Mouse (Mus musculus): ENCODE measurements around the gene Unc13a. TPM values are rescaled to one million over a fixed set of nuclear protein-coding genes. Genes with fewer than 3 reads are reported as not detected.

The Unc13a gene
- polyA plus RNA-seq (2012; rRNA removed), result 0.29 and 0.43 TPM in 2 replicates

GRCm38 (mm10) chr8:71671549-71671965, at the start of gene Unc13a:
Gene Unc13a, minus strand, starts transcription at chr8:71671757.

GRCm38 (mm10) chr8:71701414-71702086, 30.0 kb upstream of the Unc13a start, which contains the start of gene B3gnt3:
Gene B3gnt3, minus strand, starts transcription at chr8:71701789.

DNA sequence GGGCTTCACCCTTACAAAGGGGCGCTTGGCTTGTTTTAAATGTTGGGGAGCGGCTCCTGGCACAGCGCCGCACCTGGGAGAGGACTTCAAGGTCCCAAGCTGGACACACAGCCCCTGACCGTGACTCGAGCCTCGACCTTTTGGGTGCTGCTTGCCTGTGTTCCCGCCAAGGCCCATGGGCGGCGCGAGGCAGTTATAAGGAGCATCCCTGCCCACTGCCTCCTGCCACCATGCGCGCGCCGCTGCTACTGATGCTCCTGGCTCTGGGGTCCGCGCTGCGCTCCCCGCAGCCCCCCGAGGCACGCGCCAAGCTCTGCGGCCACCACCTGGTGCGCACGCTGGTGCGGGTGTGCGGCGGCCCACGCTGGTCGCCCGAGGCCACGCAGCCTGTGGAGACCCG, 17.5 kb upstream of the Unc13a start, which contains the start of gene Insl3:
Insl3 (plus strand) TSS at position 187 of the 400 bp plus-strand sequence.

DNA sequence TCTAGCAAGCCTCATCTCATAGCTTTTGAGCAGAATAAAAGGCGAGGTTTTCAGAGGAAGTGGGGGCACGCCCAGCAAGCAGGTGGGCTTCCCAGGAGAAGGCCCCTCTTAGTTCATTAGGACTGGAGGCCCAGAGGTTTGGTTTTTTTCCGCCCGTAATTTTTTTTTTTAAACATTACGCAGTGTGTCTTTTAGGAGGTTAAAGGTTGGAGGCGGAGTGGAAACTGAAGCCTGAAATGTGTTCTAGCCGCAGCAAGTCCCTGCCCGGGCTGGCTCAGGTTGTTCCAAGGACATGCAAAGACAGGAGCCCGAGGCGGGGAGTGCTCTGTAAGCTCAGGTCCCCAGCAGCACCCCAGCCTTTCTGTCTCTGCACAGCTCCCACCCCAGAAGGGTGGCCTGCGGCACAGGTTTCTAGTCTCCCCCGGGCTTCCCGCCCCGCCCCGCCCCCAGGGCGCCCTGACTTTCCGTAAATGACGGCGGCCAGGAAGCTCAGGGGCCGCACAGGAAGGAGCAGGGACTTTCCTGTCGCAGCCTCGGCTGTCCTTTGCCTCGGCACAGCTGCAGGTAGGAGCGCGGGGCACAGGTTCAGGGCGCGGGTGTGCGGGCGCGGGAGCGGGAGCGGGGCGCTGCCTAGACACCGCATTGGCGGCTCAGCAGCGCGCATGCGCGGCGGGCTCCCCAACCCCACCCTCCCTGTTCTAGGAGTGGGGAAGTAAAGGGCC, 4.6 kb upstream of the Unc13a start, which contains the start of gene Jak3:
Jak3 (plus strand) TSS at position 277 of the 722 bp plus-strand sequence.

DNA sequence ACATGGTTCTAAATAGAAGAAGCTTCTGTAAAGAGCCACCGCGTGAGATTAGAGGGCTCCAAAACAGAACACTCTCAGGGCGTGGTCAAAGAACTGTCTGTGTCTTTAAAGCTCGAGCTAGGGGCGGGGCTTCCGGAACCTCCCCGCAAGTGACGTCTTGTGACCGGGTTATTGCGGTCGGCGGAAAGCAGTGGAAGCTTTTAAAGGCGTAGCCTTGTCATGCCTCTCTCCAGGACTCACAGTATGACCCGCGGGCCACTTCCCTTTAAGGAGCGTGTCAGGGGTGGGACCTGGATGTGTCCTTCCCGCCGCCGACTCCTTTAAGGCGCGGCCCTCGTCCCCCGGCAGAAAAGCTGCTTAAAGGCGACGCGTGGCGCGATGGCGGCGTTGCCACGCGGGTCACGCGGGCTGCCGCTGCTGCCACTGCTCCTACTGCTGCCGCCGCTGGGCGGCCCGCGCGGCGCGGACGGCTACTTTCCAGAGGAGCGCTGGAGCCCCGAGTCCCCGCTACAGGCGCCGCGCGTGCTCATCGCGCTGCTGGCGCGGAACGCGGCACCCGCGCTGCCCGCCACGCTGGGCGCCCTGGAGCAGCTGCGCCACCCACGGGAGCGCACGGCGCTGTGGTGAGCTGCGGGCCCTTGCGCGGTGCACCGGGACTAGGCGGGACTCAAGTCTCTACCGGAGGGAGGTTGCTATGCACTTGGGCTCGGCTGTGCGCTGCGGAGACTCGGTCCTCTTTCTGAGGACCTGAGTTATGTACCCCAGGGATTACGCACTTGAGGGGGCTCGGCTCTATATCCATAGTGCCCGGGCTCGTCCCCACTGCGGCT, 60.5 kb downstream of the Unc13a start, which contains the start of gene Colgalt1:
Colgalt1 (plus strand) TSS at position 177 of the 830 bp plus-strand sequence.

DNA sequence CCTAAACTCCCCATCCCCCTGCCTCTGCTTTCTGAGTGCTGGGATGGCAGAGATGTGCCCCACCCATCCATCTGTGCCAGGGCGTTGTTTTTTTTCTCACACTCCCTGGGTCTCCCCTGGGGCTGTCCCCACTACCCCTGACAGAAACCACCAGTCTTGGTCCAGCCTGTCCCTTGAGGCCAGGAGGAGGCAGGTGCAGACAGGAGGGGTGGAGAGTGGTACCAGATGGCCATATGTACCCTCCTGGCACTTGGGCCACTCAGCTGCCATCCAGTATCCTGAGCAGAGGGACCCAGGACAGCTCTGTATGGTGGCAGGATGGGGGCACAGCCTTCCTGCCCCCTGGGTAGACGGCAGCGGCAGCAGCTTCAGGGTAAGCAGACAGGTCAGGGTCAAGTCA, 74.1 kb downstream of the Unc13a start, which contains the start of gene Fam129c:
Fam129c (plus strand) TSS at position 198 of the 400 bp plus-strand sequence.

DNA sequence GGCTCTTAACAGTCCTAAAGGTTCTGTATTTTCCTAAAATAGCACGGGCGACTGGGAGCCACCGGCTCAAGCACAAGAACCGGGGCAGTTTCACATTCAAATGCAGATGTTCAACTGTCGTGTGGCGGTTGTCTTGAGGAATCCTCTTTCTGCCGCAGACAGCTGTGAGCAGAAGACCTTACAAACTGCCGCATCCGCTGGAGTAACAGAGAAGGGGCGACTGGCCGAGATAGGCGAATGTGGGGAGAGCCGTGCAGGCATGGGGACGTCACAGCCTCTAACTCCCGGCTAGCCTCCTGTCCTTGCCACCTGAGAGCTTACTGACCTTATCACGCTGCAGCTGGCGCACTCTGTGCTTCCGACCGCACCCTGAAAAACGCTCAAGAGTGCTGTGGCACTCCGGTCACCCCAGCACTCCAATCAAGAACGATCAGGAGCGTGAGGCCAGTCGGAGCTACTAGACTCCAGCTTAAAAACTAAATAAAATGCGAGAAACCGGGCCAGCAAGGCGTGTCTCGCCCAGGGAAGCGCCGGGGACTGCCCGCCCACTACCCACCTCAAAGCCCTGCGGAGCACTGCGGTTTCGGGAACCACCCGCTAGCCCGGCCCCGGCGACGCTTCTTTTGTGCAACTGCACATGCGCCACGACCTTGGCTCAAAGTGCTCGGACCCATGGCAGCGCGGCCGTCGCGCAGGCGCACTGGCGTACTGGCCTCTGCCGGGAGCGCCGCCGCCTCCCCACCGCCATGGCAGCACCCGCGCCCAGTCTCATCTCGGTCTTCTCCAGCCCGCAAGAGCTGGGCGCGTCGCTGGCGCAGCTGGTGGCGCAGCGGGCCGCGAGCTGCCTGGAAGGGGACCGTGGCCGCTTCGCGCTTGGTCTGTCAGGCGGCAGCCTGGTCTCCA, 79.8 kb downstream of the Unc13a start, which contains the start of gene Pgls:
Pgls (plus strand) TSS at position 706 of the 903 bp plus-strand sequence.

Other genes starting within 250 kb of the Unc13a start
- 5.5 and 5.9 TPM in 2 replicates for gene Abhd8, start 208.1 kb downstream of the Unc13a start, polyA plus RNA-seq (2012; rRNA removed)
- gene Mrpl34, start 206.8 kb downstream of the Unc13a start, polyA plus RNA-seq (2012; rRNA removed), result 40.1 and 49.6 TPM in 2 replicates
- 20.9 and 21.3 TPM in 2 replicates for gene Dda1, start 202.6 kb downstream of the Unc13a start, polyA plus RNA-seq (2012; rRNA removed)
- 1.9 and 2.2 TPM in 2 replicates for gene Ano8, start 185.8 kb downstream of the Unc13a start, polyA plus RNA-seq (2012; rRNA removed)
- 7.7 and 9.4 TPM in 2 replicates for gene Gtpbp3, start 183.7 kb downstream of the Unc13a start, polyA plus RNA-seq (2012; rRNA removed)
- 22.0 and 24.1 TPM in 2 replicates for gene Plvap, start 160.0 kb downstream of the Unc13a start, polyA plus RNA-seq (2012; rRNA removed)
- 0.16 and 0.24 TPM in 2 replicates for gene Ccdc194, start 146.0 kb downstream of the Unc13a start, polyA plus RNA-seq (2012; rRNA removed)
- gene Bst2, start 134.3 kb downstream of the Unc13a start, polyA plus RNA-seq (2012; rRNA removed), result 137 and 184 TPM in 2 replicates
- gene Mvb12a, start 128.8 kb downstream of the Unc13a start, polyA plus RNA-seq (2012; rRNA removed), result 46.5 and 48.2 TPM in 2 replicates
- 0.49 and 0.64 TPM in 2 replicates for gene Tmem221, start 112.9 kb downstream of the Unc13a start, polyA plus RNA-seq (2012; rRNA removed)
- gene Nxnl1, start 105.2 kb downstream of the Unc13a start, polyA plus RNA-seq (2012; rRNA removed), result not detected in 2 replicates
- gene Slc27a1, start 102.9 kb downstream of the Unc13a start, polyA plus RNA-seq (2012; rRNA removed), result 6.8 and 7.5 TPM in 2 replicates
- 63.9 and 74.3 TPM in 2 replicates for gene Pgls, start 79.6 kb downstream of the Unc13a start, polyA plus RNA-seq (2012; rRNA removed)
- 5.4 and 6.2 TPM in 2 replicates for gene Fam129c, start 74.1 kb downstream of the Unc13a start, polyA plus RNA-seq (2012; rRNA removed)
- gene Colgalt1, start 60.8 kb downstream of the Unc13a start, polyA plus RNA-seq (2012; rRNA removed), result 49.9 and 57.5 TPM in 2 replicates
- gene Jak3, start 4.5 kb upstream of the Unc13a start, polyA plus RNA-seq (2012; rRNA removed), result 5.2 and 6.9 TPM in 2 replicates
- 2.1 and 2.4 TPM in 2 replicates for gene Insl3, start 17.5 kb upstream of the Unc13a start, polyA plus RNA-seq (2012; rRNA removed)
- gene B3gnt3, start 30.0 kb upstream of the Unc13a start, polyA plus RNA-seq (2012; rRNA removed), result 2.1 and 2.2 TPM in 2 replicates
- gene Fcho1, start 54.0 kb upstream of the Unc13a start, polyA plus RNA-seq (2012; rRNA removed), result 22.6 and 26.5 TPM in 2 replicates
- gene Zfp709, start 210.3 kb upstream of the Unc13a start, polyA plus RNA-seq (2012; rRNA removed), result 0.46 and 0.58 TPM in 2 replicates
- 0.52 and 0.56 TPM in 2 replicates for gene Zfp882, start 236.9 kb upstream of the Unc13a start, polyA plus RNA-seq (2012; rRNA removed)
- 5.0 and 5.2 TPM in 2 replicates for gene Zfp617, start 236.9 kb upstream of the Unc13a start, polyA plus RNA-seq (2012; rRNA removed)